Mouse (Mus musculus) T-cell, adult 2 months (primary cell): ENCODE data around the gene Ache.

Source experiments
- DNase-seq: peaks from one replicate; pipeline ENCODE4 v3.0.0; 2022; ENCODE audit warnings: low spot score

Gene Ache

DNA sequence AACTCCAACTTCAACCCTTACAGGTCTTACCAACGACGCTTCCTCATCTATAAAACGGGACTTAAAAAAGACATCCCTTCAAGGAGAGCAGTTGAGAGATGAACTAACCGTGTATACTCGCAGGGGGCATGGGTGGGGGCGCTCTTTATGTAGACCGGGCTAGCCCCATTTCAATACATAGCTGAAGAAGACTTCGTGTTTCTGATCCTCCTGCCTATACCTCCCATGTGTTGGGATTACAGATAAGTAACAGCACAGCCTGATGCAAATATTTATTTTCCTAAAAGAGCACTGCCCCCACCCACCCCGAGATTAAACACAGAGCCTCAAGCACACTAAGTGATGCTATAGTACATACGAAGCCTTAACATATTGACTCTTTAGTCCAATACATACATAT lies 47.0 kb downstream of the Ache start:
- DNase-seq: no peak

DNA sequence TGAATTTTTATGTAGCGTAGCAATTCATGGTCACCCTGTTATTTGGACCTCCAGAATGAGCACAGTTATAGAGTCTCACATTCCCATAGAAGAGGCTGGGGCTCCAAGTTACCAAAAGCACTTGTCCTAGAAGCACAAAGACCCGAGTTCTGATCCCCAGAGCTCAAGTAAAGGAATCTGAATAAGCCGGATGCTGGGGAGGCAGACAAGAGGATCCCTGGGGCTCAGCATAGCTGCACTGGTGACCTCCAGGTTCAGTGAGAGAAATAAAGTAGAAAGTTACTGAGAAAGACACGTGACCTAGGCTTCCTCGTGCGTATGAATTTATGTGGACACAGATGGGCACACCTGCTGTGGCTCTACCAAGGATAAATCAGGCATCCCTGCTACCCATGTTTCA lies 47.7 kb downstream of the Ache start:
- no peak for DNase-seq

GRCm38 (mm10) chr5:137337190-137337589 lies 49.9 kb downstream of the Ache start:
- DNase-seq: no peak

- peak; percentile 66 for DNase-seq
These were observed 50.9 kb downstream of the Ache start for GRCm38 (mm10) chr5:137338256-137338655.

- DNase-seq: no peak
These were observed 51.5 kb downstream of the Ache start for GRCm38 (mm10) chr5:137338663-137339289.

DNA sequence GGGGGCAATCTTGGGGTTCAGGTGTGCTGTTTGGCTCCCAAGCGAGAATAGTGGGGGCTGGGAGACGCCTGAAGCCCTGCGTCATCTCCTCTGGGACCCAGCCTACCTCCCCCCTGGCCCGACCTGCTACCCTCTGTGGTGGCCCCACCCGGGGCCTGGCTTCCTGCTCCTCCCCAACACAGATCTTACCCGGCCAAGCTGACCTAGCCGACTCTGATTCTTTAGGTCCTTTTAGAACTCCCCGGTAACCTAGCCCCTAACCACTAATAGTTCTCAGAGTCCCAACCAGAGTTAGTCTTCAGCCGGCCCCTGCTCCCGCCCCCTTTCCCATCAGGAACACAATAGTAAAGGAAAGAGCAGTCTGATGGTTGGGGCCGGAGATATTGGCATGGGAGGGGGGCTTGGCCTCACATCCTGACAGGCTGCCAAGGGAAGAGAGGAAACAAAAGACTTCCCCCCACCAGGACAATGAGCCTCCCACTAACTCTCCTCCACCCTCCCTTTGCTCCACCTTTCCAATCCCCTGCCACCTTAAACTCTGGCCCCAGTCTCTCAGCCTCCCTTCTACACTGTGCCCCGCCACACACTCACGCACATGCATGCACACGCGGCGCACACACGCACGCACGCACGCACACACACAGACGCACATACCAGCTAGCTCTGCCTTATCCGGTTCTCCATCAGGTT lies 52.1 kb downstream of the Ache start:
- no peak for DNase-seq

- DNase-seq: no peak
These were observed 52.9 kb downstream of the Ache start for GRCm38 (mm10) chr5:137340222-137340621.

GRCm38 (mm10) chr5:137342407-137343012 lies 55.2 kb downstream of the Ache start:
- no peak for DNase-seq

DNA sequence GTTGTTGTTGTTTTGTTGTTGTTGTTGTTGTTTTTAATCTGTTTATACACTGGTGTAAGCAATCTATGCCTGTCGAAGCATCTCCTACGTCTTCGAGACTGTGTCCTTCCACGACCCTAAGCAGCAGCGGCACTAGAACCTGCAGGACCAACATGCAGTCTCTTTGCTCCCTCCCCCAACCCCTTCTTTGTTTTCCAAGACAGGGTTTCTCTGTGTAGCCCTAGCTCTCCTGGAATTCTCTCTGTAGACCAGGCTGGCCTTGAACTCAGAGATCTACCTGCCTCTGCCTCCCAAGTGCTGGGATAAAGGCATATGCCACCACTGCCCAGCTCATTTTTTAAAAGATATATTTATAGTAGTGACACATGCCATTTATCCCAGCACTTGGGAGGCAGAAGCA lies 56.1 kb downstream of the Ache start:
- no peak for DNase-seq

- no peak for DNase-seq
These were observed 56.5 kb downstream of the Ache start for GRCm38 (mm10) chr5:137343869-137344268.
